Mouse (Mus musculus) megakaryocyte, embryonic 14.5 days (primary cell): ENCODE measurements at regions not wholly inside any gene's neighbourhood (a gene's known extent, or its start where the extent isn't known, plus 50 kb on each side); places are given as distances from the start of the nearest gene placed in this dataset.

Source experiments
- FLI1 ChIP-seq: IDR thresholded peaks from 2 replicates; pipeline ENCODE4 v1.6.1; 2012; ENCODE audit warnings: low read length, inconsistent platforms, mixed read lengths
- GATA1 ChIP-seq: IDR thresholded peaks from 3 replicates; pipeline ENCODE4 v1.6.1; 2012; ENCODE audit warnings: mixed read lengths, low read length, inconsistent platforms, borderline replicate concordance

DNA sequence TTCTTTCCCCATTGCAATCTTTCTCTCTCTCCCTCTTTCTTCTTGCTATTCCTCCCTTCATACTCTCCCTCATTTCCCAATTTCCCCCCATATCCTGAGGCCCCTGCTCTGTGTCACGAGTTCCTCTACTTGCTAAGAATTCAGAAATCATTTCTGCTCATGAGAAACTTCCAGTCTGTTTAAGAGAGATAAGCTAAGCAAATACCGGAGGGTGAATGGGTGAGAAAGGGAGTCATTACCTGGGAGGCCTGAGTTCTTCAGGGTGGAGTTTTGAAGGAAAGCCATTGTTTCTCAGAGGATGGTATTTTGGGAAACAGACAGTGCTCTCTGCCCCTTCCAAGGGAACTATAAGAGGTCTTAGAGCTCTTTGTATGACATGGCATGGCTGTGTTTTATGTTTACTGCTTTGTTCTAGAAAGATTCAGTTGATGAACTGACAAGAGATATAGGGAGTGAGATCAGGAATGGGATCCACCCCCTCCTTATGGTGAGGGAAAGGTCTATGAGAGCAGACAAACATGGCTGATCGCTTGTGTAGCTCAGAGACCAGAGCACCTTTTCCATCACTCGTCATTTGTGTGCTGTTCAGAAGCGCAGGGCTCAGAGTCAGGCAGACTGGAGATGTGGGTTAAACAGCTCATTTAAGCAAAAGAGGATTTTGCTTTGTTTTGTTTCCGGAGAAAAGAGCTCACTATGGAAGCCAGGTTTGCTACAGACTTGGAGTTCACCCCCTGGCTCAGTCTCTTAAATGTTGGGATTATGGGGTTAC lies 1361.0 kb upstream of the A1bg start:
- no peak for TF ChIP-seq GATA1
- TF ChIP-seq FLI1: no peak
